Mouse (Mus musculus) bone marrow, adult 2 months (tissue): Measurements from ENCODE around the gene Inpp4a.

Source experiments
- CTCF ChIP-seq: fragments of 200-500 bp; IDR thresholded peaks from 2 replicates; pipeline ENCODE4 v1.5.1; 2011; ENCODE audit warnings: low read length, control low read depth; ENCODE audit not compliant: control insufficient read depth, insufficient read depth
- POLR2A ChIP-seq: fragments of 200-500 bp; IDR thresholded peaks from 2 replicates; pipeline ENCODE4 v1.6.1; 2011; ENCODE audit warnings: low read depth, mild to moderate bottlenecking, control low read depth, low read length, borderline replicate concordance; ENCODE audit not compliant: control insufficient read depth

DNA sequence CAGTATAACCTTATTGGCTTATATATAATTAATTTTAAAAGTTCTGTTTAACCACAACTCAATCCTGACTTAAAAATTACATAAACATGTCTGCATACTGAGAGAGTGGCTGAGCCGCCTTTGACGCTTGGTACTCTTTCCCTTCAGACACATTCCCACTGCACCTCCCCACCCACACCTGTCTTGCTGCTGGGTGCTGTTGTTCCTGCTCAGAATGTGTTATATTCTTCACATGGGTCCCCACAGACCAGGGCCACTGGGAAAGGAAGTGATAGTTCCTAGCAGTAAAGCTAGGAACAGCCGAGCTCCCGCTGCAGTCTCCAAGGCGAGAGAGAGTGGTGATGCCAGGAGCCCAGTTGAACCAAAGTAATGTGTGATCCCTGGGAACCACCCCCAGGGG is 78.4 kb downstream of the Inpp4a start:
- TF ChIP-seq POLR2A (no peak), CTCF (no peak)
